Mouse (Mus musculus) spleen, embryonic (tissue): Measurements from ENCODE around the gene Sf3b6.
"Not testable (repeated sequence)": the region's sequence is repeated elsewhere in the genome, so short reads cannot be mapped to it uniquely, and the experiment has no call there.

Experiments used
- CTCF ChIA-PET: fragments of 350-600 bp; sonication (Branson Sonifier 250); formaldehyde crosslinking; loops from one replicate; lab custom pipeline; 2022; lab: Charles Lee

Sf3b6 gene

GRCm38 (mm10) chr12:4817361-4818101 is at the start of gene Sf3b6:
Gene Sf3b6, plus strand, starts transcription at chr12:4817544.
- CTCF ChIA-PET: interaction anchor here (0.5 kb wide), 1 partner anchor 71 kb away, joined by 3 read pairs; no protein-coding TSS in a partner anchor

- CTCF ChIA-PET: interaction anchor here (0.6 kb wide), 1 partner anchor 85 kb away, joined by 6 read pairs; no protein-coding TSS in a partner anchor
Measured at GRCm38 (mm10) chr12:4768492-4769332, 48.6 kb upstream of the Sf3b6 start, which contains the start of the genes Pfn4 and Fam228b. Gene Pfn4, plus strand, starts transcription at chr12:4769022. Gene Fam228b, minus strand, starts transcription at chr12:4769267.

- CTCF ChIA-PET: interaction anchor here (0.6 kb wide), 1 partner anchor 84 kb away, joined by 6 read pairs; no protein-coding TSS in a partner anchor
Measured at GRCm38 (mm10) chr12:4769333-4769723, 48.0 kb upstream of the Sf3b6 start.

DNA sequence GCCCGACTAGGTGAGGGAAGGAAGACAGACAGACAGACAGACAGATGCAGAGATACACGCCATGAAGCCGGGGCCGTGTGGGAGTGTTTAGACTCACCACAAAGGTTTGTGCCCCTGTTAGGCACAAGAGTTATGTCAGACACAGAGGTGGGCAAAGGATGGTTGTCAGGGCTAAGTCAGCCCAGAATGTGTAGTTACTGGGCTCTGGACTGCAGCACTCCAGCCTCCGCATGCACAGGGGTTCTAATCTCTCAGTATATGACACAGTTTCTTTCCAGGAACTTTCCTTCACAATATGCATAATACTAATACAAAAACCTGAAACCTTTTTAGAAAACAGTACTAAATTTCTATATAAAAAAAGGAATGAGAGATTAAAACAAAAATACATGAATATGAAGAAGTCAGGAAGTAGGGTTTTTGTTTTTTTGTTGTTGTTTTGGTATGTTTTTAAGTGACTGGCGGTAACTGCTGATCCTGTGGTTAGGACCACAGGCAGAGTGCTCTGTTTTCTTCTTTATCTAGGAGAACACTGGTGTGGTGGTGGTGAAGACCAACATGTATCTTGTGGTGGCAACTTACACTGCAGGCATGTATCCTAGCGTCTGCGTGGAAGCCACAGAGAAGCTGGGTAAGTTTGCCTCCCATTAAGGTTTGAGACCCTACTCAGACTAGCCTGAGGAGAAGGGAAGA is 42.3 kb upstream of the Sf3b6 start:
- CTCF ChIA-PET: no interaction called here

DNA sequence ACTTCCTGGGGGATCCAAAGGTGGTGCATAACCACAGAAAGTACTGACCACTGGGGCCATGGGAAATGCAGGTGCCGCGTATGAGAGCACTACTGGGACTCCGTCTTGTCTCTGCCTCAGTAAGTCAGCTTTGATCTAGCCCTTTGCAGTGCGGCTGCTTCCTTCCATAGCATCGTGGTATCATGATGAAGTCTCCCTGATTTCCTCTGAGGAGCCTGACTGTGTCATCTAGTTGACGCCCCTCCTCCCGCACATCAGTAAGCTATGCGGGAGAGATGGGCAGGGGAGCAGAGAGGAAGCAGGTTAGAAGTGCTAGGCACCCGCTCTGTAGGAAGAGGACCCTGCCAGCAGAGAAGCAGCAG is 41.8 kb upstream of the Sf3b6 start:
- CTCF ChIA-PET: no interaction called here

- CTCF ChIA-PET: no interaction called here
Measured at GRCm38 (mm10) chr12:4777734-4778133, 39.6 kb upstream of the Sf3b6 start.

GRCm38 (mm10) chr12:4780245-4780644 is 37.1 kb upstream of the Sf3b6 start:
- CTCF ChIA-PET: no interaction called here

DNA sequence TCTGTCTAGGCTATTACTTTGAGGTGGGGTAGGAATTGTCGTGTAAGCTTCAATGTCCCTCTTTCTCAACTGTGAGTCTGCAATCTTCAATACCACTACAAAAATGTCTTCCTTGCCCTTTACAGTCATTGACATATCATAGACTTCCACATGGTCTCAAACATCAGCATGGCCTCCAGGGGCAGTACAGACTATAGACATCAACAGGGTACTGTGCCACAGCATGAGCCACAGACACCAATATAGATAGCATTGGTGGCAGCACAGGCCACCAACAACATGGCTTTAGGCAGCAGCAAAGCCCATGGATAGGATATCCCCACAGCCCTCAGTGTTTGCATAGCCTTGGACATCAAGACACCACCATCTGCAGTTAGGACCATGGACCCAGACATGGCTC is 36.1 kb upstream of the Sf3b6 start:
- CTCF ChIA-PET: no interaction called here

DNA sequence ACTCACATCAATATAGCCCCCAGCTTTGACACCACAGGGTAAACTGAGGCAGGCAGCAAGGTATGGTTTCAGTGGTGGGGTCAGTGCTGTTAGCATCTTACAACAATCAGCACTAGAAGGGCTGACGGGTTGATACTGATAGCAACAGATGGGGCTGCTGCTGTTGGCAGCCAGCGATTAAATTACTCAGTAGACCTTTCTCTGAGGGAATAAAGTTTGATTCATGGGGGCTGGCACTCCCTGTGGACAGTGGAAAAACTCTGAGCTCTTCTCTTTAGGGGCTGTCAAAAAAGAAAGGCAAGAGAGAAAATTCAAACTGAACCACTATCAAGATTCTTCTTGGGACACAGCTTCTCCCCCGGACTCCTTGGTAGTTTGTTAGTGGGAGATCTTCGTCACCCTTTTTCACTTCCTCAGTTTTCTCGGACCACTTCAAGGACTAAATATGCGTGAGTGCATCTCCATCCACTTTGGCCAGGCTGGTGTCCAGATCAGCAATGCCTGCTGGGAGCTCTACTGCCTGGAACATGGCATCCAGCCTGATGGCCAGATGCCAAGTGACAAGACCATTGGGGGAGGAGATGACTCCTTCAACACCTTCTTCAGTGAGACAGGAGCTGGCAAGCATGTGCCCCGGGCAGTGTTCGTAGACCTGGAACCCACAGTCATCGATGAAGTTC is 35.5 kb upstream of the Sf3b6 start:
- CTCF ChIA-PET: not testable (repeated sequence)

GRCm38 (mm10) chr12:4783598-4783997 is 33.7 kb upstream of the Sf3b6 start:
- CTCF ChIA-PET: no interaction called here

- CTCF ChIA-PET: no interaction called here
Measured at GRCm38 (mm10) chr12:4784466-4784865, 32.9 kb upstream of the Sf3b6 start.

- CTCF ChIA-PET: not testable (repeated sequence)
Measured at GRCm38 (mm10) chr12:4788128-4788527, 29.2 kb upstream of the Sf3b6 start.

DNA sequence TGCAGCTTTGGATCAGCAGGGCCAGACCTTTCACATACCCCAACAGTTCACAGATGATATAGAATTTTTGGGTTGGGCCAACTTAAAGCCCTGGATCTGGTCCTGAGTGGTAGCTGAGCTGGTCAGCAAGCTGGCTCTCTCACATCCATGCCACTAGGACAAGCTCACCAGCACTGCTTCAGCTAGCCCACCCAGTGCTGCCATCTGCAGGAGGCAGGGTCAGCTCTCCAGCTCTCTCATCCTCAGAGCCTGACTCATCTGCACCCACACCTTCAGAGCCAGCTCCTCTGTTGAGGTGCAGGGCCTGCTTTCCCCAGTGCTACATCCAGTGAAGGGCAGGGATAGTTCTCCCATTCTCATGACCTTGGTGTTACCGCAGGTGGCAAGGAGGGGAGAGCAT is 23.6 kb upstream of the Sf3b6 start:
- CTCF ChIA-PET: no interaction called here

GRCm38 (mm10) chr12:4797471-4797870 is 19.9 kb upstream of the Sf3b6 start:
- CTCF ChIA-PET: not testable (repeated sequence)

DNA sequence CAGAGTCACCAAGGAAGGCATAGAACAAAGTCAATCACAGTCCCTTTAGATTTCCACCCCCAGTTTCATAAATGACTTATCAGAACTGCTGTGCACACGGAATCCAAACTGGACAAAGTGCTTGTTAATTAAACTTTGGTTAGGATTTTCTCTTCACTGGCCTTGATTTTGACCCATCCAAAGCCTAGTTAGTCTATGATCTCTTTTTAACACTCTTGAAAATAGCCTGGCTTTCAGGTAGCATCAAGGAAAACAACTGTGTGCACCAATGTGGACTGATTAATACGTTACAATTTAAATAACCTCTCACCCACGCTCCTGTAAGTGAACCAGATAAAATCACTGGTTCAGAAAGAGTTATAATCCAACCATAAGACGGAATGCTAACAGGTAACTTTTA is 6.3 kb upstream of the Sf3b6 start:
- CTCF ChIA-PET: no interaction called here

DNA sequence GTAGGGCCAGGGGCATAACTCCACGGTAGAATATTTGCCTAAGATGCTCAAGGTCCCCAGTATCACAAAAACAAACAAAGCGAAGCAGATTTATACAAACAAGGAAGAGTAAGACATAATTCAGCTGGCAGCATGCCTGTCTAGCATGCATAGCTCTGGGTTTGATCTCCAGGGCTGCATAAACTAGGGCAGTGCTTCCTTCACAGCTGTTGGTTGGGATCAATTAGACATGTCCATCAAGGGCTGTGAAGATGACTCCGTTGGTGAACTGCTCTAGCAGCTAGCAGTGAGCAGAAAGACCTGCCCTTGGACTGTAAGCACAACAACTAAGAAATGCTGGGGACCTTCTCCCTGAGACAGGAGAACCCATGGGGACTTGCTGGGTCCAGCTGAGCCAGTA is 5.6 kb upstream of the Sf3b6 start:
- CTCF ChIA-PET: no interaction called here

GRCm38 (mm10) chr12:4813636-4814035 is 3.7 kb upstream of the Sf3b6 start:
- CTCF ChIA-PET: no interaction called here

DNA sequence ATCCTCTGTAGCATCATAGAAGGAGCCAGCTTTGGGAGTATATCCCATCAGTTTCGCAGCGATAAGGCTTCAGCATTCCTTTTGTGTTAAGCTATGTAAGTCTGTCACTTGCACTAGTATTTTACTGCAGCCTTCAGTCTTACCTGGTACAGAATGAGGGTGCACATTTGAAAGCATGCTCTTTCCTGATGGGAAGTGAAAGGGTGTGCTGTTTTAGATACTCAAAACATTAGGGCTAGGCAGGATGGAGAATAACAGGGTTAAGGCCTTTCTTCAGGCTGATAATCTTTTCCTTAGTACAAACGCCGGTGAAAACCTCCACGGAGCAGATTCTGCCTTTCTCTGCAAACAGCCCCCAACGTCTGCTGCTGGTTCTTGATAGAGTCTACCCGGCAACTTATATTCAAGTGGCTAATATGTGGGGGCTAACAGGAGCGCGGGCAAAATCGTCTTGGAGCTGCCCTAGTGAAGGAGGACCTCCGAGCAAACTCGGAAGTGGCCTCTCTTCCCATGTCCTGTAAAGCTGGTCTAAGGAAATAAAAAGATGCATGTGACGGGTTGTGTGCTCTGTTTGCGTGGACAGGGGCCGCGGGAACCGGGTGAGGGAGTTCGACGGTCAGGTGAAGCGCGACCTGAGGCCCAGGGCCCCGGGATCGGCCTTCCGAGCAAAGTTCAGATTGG is 524 bp upstream of the Sf3b6 start:
- CTCF ChIA-PET: no interaction called here

GRCm38 (mm10) chr12:4827256-4827655 is 9.9 kb downstream of the Sf3b6 start:
- CTCF ChIA-PET: interaction anchor here (1.3 kb wide), 1 partner anchor 15 kb away, joined by 4 read pairs; the partner anchor contains the start of gene Fkbp1b

DNA sequence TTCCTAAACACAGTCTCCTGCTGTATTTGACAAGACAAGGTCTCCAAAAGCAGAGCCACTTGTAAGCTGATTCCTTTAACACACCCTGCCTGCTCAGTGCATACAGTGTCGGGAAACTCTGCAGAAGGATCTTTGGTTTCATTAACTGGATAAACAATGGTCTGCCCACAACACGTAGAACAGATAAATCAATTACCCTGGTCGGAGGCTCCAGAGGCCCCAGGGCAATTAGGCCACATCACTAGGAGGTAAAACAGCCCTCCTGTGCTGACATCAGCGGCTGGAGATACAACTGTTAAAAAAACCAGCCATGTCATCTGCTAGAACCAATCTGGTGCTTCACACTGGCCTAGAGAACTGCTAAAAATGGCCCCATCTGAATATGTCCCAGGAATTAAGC is 19.6 kb downstream of the Sf3b6 start:
- CTCF ChIA-PET: interaction anchor here (0.5 kb wide), 1 partner anchor 8 kb away, joined by 3 read pairs; no protein-coding TSS in a partner anchor

DNA sequence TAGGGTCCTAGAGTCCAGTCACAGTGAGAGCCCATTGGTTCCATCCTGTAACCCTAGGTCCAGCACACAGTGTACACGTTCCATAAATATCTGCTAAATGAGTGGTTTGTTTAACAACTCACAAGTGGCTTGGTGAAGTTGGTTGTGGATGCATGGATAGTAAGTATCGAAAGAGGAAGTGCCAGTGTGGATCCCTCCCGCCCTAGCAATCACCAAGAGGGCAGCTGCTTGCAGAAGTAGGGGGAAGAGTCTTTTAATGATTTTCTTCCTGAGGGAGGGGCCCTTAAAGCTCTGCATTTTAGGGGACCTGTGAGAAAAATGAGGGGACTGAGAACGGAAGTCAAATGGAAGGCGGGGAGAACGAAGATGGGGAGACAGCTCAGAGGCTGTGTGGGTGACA is 22.7 kb downstream of the Sf3b6 start:
- CTCF ChIA-PET: interaction anchor here (0.7 kb wide), 1 partner anchor 10 kb away, joined by 3 read pairs; no protein-coding TSS in a partner anchor
